Mouse (Mus musculus) thymus, postnatal 10 days (tissue): ENCODE measurements around the gene Srp54b.
"Not testable (repeated sequence)": the region's sequence is repeated elsewhere in the genome, so short reads cannot be mapped to it uniquely, and the experiment has no call there.

Experiments used
- DNase-seq, 2 experiments: peaks; one replicate each; pipeline ENCODE4 v3.0.0; 2021; ENCODE audit warnings: low spot score in 2 of 2

The Srp54b gene

DNA sequence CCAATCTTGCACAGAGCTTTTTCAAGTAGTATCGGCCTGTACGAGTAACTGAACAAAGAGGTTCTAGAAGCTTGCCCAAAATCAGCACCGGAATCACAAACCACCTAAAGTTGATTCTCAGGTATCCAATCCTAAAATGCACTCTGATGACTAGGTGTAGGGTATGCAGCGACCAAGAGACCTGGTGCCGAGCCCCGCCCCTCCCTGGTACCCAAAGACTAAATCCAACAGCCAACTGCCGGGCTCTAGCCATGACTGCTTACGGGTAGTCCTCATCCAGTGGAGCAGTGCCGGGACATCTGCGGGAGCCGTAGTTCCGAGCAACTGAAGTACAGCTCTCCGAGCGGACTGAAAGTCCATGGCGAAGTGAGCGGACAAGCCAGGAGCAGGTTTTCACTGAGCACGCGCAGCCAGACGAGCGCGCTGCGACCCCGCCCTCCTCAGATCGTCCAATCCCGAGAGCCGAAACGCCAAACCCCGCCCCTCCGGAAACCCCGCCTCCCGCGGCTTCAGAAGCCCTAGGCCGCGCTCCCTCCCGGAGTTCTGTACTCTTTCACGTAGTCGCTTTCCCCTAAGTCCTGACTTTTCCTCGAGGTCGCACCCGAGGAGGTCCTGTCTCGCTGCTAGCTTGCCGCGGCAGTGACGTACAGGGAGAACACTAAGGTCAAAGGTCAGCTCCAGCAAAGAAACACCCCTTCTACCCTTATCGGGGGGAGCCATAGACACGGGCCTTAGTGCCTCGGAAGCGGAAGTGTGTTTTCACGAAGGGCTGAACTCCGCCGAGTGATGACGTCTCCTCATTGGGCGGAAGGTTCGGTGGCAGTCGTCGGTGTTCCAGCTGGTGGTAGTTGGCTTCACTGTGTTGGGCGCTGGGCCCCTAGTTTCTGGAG lies at the start of gene Srp54b:
Gene Srp54b (plus strand): TSS at position 546 of the 890 bp plus-strand sequence.
- not testable (repeated sequence) for DNase-seq

DNA sequence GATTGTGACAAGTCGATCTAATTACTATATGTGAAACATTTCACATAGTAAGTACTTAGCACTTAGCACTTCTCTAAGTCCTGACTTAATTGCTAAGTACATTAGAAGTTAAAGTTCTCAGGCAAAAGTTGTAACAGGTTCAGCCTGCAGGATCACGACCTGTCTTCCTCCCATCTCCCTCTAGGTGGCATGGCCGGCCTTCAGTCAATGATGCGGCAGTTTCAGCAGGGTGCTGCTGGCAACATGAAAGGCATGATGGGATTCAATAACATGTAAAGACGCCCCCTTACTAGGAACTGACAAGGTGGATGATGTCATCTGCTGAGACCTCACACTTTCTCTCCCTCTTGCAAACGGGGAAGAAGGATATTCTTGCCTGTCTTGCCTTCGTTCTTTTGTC lies 42.3 kb upstream of the Srp54b start:
- DNase-seq: not testable (repeated sequence)

DNA sequence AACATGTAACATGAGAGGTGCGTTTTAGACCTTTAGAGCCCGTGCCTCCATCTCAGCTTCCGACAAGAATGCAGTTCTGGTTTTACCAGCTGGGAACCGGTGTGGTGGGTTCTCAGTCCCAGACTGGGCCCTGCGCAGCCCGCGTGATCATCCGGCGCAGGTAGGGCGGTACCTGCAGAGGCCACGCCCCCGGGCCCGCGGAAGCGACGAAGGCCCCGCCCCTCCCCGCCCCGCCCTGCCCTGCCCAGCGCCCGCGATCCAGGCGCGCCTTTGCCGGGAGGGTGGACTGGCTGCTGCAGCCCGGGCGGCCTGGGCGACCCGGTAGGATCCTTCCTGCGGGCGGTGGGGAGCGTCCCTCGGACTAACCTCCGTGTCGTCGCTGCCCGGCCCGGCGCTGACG lies 30.7 kb upstream of the Srp54b start, which contains the start of gene Fam177a:
Gene Fam177a (plus strand): TSS at position 228 of the 400 bp plus-strand sequence.
- DNase-seq: not testable (repeated sequence)

DNA sequence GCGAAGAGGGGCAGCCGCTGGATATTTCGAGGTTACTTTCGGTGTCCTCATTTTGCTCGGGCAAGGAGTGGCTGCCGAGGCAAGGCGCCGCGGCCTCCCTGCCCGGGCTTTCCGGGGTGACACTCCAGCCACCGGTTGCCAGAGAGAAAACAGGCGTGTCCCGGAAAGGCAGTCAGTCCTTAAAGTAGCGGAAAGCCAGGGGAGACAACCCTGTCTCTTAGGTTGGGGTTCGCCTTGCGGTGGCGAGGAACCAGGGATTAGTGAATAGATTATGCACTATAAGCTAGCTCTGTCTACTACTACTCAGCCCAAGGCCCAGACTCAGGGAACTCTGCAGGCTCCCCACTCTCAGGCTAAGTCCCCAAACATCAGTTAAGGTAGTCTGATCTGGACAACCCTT lies 30.2 kb upstream of the Srp54b start:
- not testable (repeated sequence) for DNase-seq

DNA sequence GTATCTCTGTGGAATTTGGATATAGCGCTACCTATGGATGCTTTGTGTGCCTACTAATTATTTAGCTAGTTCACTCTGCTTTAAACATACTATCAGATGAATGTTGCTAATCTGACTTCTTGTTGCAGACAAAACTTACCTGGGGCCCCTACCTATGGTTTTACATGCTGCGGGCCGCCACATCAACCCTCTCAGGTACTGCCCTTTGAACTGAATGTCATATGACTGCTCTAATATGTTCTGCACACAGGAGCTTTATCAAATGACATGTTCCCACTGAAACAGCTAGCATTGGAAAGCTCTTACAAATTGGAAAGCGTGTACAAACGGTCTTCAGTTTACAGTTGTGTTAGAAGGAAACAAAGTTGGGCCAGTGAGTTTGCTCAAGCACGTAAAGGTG lies 19.4 kb upstream of the Srp54b start:
- not testable (repeated sequence) for DNase-seq

DNA sequence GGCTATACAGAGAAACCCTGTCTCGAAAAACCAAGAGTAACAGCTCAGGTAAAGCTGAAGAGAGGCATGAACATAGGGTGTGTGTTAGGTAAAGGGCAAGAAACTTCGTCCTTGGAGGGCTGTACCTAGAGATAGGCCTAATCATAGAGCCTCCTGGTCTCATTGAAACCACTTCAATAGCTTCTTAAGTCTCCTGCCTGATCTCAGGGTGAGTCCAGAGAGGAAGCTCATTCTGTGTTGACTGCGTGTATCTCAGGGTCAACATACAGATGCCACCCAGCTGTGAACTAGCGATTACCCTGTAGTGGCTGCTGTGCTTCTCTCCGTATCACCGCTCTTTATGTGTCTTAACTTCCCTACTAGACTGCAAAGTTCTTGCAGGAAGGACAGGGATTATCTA lies 17.0 kb upstream of the Srp54b start:
- DNase-seq: not testable (repeated sequence)

DNA sequence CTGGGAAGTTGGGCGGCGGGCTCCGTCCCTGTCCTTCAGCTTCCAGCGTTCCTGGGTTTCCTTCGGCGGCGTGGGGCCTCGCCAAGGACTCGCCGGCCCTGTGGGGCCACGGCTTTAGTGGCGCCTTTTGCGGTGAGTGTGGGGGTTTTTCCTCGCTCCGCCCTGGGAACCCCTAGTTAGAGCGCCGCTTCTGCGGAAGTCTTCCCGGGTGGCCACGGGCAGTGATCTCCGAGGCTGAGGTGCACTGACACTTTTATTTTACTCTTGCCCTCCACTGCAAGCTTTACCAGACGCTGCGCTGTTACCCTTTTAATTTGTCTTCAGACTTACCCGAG lies 512 bp downstream of the Srp54b start:
- not testable (repeated sequence) for DNase-seq

DNA sequence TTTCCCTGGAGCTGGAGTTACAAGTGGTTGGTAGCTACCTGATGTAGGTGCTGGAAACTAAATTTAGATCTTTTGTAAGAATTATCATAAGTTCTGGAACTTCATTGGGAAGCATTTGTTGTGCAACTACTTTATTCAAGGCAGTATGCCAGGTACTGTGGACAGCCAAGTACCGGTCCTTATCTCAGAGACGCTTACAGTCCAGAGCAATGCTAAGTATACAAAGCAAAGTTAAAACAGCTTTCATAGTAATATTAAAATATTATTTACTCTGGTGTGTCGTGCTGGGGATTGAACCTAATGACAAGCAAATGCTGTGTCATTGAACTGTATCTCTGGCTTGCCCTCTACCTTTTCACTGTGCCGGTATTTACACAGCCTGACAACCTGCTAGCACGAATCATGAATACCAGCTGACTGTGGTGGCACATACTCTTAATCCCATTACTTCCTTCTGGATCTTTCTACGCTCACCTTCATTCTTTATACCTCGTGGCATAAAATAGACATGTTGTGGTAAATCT lies 12.2 kb downstream of the Srp54b start:
- DNase-seq: not testable (repeated sequence)

DNA sequence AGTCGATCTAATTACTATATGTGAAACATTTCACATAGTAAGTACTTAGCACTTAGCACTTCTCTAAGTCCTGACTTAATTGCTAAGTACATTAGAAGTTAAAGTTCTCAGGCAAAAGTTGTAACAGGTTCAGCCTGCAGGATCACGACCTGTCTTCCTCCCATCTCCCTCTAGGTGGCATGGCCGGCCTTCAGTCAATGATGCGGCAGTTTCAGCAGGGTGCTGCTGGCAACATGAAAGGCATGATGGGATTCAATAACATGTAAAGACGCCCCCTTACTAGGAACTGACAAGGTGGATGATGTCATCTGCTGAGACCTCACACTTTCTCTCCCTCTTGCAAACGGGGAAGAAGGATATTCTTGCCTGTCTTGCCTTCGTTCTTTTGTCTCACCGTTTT lies 32.8 kb downstream of the Srp54b start:
- not testable (repeated sequence) for DNase-seq

DNA sequence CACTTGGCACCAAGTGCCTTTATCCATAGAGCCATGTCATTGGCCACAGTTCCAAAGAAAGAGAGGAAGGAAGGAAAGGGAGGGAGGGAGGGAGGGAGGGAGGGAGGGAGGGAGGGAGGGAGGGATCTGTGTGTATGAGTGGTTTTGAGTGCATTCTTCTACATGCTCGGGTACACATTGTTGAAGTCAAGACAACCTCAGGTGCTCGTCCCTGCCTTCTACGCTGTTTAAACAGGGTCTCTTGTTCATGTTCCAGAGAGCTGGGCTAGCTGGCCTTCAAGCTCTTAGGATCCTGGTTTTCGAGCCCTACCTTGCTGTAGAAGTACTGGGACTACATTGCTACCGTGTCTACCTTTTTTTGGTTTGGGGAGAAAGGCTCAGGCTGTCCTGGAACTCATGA lies 34.2 kb downstream of the Srp54b start:
- DNase-seq: not testable (repeated sequence)

DNA sequence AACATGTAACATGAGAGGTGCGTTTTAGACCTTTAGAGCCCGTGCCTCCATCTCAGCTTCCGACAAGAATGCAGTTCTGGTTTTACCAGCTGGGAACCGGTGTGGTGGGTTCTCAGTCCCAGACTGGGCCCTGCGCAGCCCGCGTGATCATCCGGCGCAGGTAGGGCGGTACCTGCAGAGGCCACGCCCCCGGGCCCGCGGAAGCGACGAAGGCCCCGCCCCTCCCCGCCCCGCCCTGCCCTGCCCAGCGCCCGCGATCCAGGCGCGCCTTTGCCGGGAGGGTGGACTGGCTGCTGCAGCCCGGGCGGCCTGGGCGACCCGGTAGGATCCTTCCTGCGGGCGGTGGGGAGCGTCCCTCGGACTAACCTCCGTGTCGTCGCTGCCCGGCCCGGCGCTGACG lies 44.4 kb downstream of the Srp54b start, which contains the start of gene 1700047I17Rik2:
Gene 1700047I17Rik2 (plus strand): TSS at position 287 of the 400 bp plus-strand sequence.
- not testable (repeated sequence) for DNase-seq

DNA sequence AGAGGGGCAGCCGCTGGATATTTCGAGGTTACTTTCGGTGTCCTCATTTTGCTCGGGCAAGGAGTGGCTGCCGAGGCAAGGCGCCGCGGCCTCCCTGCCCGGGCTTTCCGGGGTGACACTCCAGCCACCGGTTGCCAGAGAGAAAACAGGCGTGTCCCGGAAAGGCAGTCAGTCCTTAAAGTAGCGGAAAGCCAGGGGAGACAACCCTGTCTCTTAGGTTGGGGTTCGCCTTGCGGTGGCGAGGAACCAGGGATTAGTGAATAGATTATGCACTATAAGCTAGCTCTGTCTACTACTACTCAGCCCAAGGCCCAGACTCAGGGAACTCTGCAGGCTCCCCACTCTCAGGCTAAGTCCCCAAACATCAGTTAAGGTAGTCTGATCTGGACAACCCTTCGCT lies 44.9 kb downstream of the Srp54b start:
- not testable (repeated sequence) for DNase-seq

DNA sequence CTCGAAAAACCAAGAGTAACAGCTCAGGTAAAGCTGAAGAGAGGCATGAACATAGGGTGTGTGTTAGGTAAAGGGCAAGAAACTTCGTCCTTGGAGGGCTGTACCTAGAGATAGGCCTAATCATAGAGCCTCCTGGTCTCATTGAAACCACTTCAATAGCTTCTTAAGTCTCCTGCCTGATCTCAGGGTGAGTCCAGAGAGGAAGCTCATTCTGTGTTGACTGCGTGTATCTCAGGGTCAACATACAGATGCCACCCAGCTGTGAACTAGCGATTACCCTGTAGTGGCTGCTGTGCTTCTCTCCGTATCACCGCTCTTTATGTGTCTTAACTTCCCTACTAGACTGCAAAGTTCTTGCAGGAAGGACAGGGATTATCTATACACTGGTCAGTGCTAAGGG lies 58.0 kb downstream of the Srp54b start:
- DNase-seq: not testable (repeated sequence)

DNA sequence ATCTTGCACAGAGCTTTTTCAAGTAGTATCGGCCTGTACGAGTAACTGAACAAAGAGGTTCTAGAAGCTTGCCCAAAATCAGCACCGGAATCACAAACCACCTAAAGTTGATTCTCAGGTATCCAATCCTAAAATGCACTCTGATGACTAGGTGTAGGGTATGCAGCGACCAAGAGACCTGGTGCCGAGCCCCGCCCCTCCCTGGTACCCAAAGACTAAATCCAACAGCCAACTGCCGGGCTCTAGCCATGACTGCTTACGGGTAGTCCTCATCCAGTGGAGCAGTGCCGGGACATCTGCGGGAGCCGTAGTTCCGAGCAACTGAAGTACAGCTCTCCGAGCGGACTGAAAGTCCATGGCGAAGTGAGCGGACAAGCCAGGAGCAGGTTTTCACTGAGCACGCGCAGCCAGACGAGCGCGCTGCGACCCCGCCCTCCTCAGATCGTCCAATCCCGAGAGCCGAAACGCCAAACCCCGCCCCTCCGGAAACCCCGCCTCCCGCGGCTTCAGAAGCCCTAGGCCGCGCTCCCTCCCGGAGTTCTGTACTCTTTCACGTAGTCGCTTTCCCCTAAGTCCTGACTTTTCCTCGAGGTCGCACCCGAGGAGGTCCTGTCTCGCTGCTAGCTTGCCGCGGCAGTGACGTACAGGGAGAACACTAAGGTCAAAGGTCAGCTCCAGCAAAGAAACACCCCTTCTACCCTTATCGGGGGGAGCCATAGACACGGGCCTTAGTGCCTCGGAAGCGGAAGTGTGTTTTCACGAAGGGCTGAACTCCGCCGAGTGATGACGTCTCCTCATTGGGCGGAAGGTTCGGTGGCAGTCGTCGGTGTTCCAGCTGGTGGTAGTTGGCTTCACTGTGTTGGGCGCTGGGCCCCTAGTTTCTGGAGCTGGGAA lies 75.0 kb downstream of the Srp54b start, which contains the start of gene Srp54c:
Gene Srp54c (plus strand): TSS at position 543 of the 894 bp plus-strand sequence.
- not testable (repeated sequence) for DNase-seq

DNA sequence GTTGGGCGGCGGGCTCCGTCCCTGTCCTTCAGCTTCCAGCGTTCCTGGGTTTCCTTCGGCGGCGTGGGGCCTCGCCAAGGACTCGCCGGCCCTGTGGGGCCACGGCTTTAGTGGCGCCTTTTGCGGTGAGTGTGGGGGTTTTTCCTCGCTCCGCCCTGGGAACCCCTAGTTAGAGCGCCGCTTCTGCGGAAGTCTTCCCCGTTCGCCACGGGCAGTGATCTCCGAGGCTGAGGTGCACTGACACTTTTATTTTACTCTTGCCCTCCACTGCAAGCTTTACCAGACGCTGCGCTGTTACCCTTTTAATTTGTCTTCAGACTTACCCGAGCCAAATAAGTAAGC lies 75.6 kb downstream of the Srp54b start:
- peak; percentile 7 to 9 for DNase-seq
